Comparison of ENCODE assay signal across 7 mouse cellular contexts in genomic region chr17:62879526-62880310, GRCm38 (mm10). TPM values are rescaled to one million over a fixed set of nuclear protein-coding genes. Genes with fewer than 3 reads are reported as not detected.
DNase-seq lines count a peak whose midpoint lies in the region; ATAC-seq and TF ChIP-seq lines count a peak whose summit lies in the region.

No protein-coding gene starts in this region.

- H3K27ac ChIP-seq in ES-Bruce4 (ENCODE audit: insufficient read depth, low read length) = no peak overlapping the region
- peak overlapping the region; percentile 98 for H3K27ac ChIP-seq in embryonic facial prominence, embryonic 10.5 days (replicated peaks)
- H3K27ac ChIP-seq in midbrain, embryonic 12.5 days (replicated peaks) = peak overlapping the region; percentile 96
- peak overlapping the region; percentile 95; the same call in 1 of the 2 replicates for H3K27ac ChIP-seq in stomach, embryonic 15.5 days

- H3K4me2 ChIP-seq in midbrain, embryonic 12.5 days (replicated peaks) = peak overlapping the region; percentile 82
- H3K4me2 ChIP-seq in stomach, embryonic 15.5 days = peak overlapping the region; percentile 78

- no peaks in the 10 kb centered on the region for H3K9me3 ChIP-seq in ES-Bruce4 (replicated peaks; ENCODE audit: control insufficient read depth, insufficient read depth, low read length, poor library complexity, severe bottlenecking)
- no peaks in the 10 kb centered on the region for H3K9me3 ChIP-seq in embryonic facial prominence, embryonic 10.5 days
- H3K9me3 ChIP-seq in midbrain, embryonic 12.5 days = no peaks in the 10 kb centered on the region
- H3K9me3 ChIP-seq in stomach, embryonic 15.5 days = no peaks in the 10 kb centered on the region

- no peak for TF ChIP-seq EP300 in ES-Bruce4 (IDR thresholded peaks at IDR 0.05; ENCODE audit: insufficient read depth, low read depth, low read length)

- DNase-seq in R1 (ENCODE audit: low read depth, low spot score) = peak; percentile 51
- DNase-seq in embryonic facial prominence, embryonic 10.5 days (ENCODE audit: low spot score) = peak; percentile 80
- peak; percentile 44 to 63 for DNase-seq in heart, postnatal 14 days
- peak; percentile 23 to 33 for DNase-seq in left cerebral cortex, postnatal 25 days (ENCODE audit: low spot score in 2 of 2)

- peak; percentile 5; the same call in 1 of the 2 replicates for ATAC-seq in midbrain, embryonic 12.5 days (ENCODE audit: low FRiP score, low read depth)
- ATAC-seq in stomach, embryonic 15.5 days (ENCODE audit: insufficient read depth, low FRiP score, low read depth) = no peak

- peaks cover 28% of the 10 kb centered on the region for H3K27me3 ChIP-seq in ES-Bruce4 (ENCODE audit: control insufficient read depth, insufficient read depth, low read length, poor library complexity, severe bottlenecking)
- H3K27me3 ChIP-seq in embryonic facial prominence, embryonic 10.5 days (replicated peaks; ENCODE audit: low read depth, poor library complexity, severe bottlenecking) = no peaks in the 10 kb centered on the region
- H3K27me3 ChIP-seq in midbrain, embryonic 12.5 days = peaks cover 4% of the 10 kb centered on the region
- no peaks in the 10 kb centered on the region for H3K27me3 ChIP-seq in stomach, embryonic 15.5 days (replicated peaks)

- H3K4me3 ChIP-seq in ES-Bruce4 (ENCODE audit: low read depth, low read length) = peak overlapping the region; percentile 65
- H3K4me3 ChIP-seq in embryonic facial prominence, embryonic 10.5 days = peak overlapping the region; percentile 88
- H3K4me3 ChIP-seq in midbrain, embryonic 12.5 days = peak overlapping the region; percentile 82
- peak overlapping the region; percentile 73 for H3K4me3 ChIP-seq in stomach, embryonic 15.5 days (replicated peaks)

- TF ChIP-seq POLR2A in ES-Bruce4 (IDR thresholded peaks at IDR 0.05; ENCODE audit: insufficient read depth, low read length) = no peak

- intact Hi-C loops in heart, postnatal 14 days (cut with DNase I) = loop anchor here (5.0 to 10.0 kb wide), 3 partner anchors 97 to 585 kb away; no protein-coding TSS in a partner anchor
- intact Hi-C loops in left cerebral cortex, postnatal 25 days (cut with DNase I) = loop anchor here (5.0 to 10.0 kb wide), 5 partner anchors 133 to 405 kb away; no protein-coding TSS in a partner anchor

- no peak for TF ChIP-seq CTCF in ES-Bruce4 (IDR thresholded peaks at IDR 0.05; ENCODE audit: low read depth, low read length)

- no peaks in the 10 kb centered on the region for H3K36me3 ChIP-seq in ES-Bruce4 (ENCODE audit: control insufficient read depth, insufficient read depth, low read length, poor library complexity, severe bottlenecking)
- H3K36me3 ChIP-seq in embryonic facial prominence, embryonic 10.5 days (replicated peaks) = no peaks in the 10 kb centered on the region
- H3K36me3 ChIP-seq in midbrain, embryonic 12.5 days = no peaks in the 10 kb centered on the region
- H3K36me3 ChIP-seq in stomach, embryonic 15.5 days = no peaks in the 10 kb centered on the region

- WGBS in embryonic facial prominence, embryonic 10.5 days = under 1% methylated on average over 45 of the region's 45 CpGs
- WGBS in midbrain, embryonic 12.5 days = under 1% methylated on average over 45 of the region's 45 CpGs
- under 1% methylated on average over 44 of the region's 45 CpGs for WGBS in stomach, embryonic 15.5 days

- no peaks in the 10 kb centered on the region for H3K4me1 ChIP-seq in ES-Bruce4 (ENCODE audit: control insufficient read depth, insufficient read depth, low read length)
- H3K4me1 ChIP-seq in embryonic facial prominence, embryonic 10.5 days = peaks cover 34% of the 10 kb centered on the region
- peaks cover 6% of the 10 kb centered on the region; the same call in 1 of the 2 replicates for H3K4me1 ChIP-seq in midbrain, embryonic 12.5 days
- no peaks in the 10 kb centered on the region for H3K4me1 ChIP-seq in stomach, embryonic 15.5 days

- peak overlapping the region; percentile 80 for H3K9ac ChIP-seq in ES-Bruce4 (ENCODE audit: low read depth, poor library complexity, severe bottlenecking)
- H3K9ac ChIP-seq in midbrain, embryonic 12.5 days (replicated peaks) = peak overlapping the region; percentile 95
- H3K9ac ChIP-seq in stomach, embryonic 15.5 days = peak overlapping the region; percentile 70

RNA-seq across cellular contexts. Expression of gene Efna5, which starts 1.4 kb away (rescaled TPM):
- polyA plus RNA-seq in ES-Bruce4 (2011; ENCODE audit: insufficient read depth, insufficient read length, low read depth, missing spikeins) = 29.6 and 32.7 TPM in 2 replicates
- 56.9 and 61.8 TPM in 2 replicates for polyA plus RNA-seq in embryonic facial prominence, embryonic 10.5 days (2016; fragmentation: Nextera tagmentation; extraction: Ambion mirVana)
- 10 to 100 TPM; 23.6 to 24.8 TPM for total RNA-seq in heart, postnatal 14 days (2021)
- 10 to 100 TPM; 32.8 to 41.5 TPM for total RNA-seq in left cerebral cortex, postnatal 25 days (2021)
- 85.4 and 115 TPM in 2 replicates for polyA plus RNA-seq in midbrain, embryonic 12.5 days (2016; fragmentation: Nextera tagmentation; extraction: Ambion mirVana)
- polyA plus RNA-seq in stomach, embryonic 15.5 days (2015; fragmentation: Nextera tagmentation; extraction: Ambion mirVana) = 34.6 and 36.1 TPM in 2 replicates

Comparison
In these comparisons a context has a peak if more than half of its experiments do, and no peak if none do; other contexts are left out.
1. DNase-seq: peak in every context shown above with its lines; median percentile 80 in embryonic facial prominence, embryonic 10.5 days; 54 in heart, postnatal 14 days; 51 in R1; 28 in left cerebral cortex, postnatal 25 days.